Mouse (Mus musculus) MN1 (cell line): ENCODE measurements around the gene Akap11.

Experiments used
- DNase-seq: peaks from one replicate; pipeline ENCODE4 v3.0.0-alpha.2; 2016; ENCODE audit warnings: low spot score

Gene Akap11

DNA sequence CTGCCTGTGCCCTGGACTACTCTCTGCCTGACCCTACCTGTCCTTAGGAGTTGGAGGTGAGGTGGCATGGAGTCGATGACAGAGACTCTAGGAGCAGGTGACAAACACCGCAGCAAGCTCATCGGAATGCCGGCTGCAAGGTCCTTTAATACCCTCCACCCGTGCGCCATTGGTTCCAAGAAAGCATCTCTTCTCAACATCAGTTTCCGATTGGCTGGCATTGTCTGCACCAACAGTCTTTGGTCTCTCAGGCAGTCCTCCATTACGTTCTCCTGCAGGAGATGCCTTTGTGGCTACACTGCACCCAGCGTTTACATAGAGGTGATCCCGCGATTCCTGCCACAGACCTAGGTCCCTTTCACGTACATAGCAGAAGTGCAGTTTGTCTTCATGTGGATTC, 88.6 kb downstream of the Akap11 start:
- no peak for DNase-seq

GRCm38 (mm10) chr14:78447542-78447941, 89.1 kb downstream of the Akap11 start:
- DNase-seq: no peak
